Mouse (Mus musculus) heart, postnatal 10 days (tissue): ENCODE measurements around the gene Hspb8. TPM values are rescaled to one million over a fixed set of nuclear protein-coding genes. Genes with fewer than 3 reads are reported as not detected.
A peak's percentile ranks its signal among the peaks of the same experiment; 100 is the strongest.
"Not testable (repeated sequence)": the region's sequence is repeated elsewhere in the genome, so short reads cannot be mapped to it uniquely, and the experiment has no call there.

ENCODE experiments used
- DNase-seq, 2 experiments: peaks; one replicate each; pipeline ENCODE4 v3.0.0; 2021
- intact Hi-C: fragments of 180-260 bp; cut with DNase I; formaldehyde crosslinking; loops from one replicate; pipeline ENCODE4 v1.15.1; 2025
- total RNA-seq, 2 experiments: library from RNA; stranded (reverse); gene quantifications; 2 replicates each; pipeline ENCODE4 v1.2.3; 2021

The Hspb8 gene
- total RNA-seq, 2 experiments from 2014 or later: 155 to 178 TPM

DNA sequence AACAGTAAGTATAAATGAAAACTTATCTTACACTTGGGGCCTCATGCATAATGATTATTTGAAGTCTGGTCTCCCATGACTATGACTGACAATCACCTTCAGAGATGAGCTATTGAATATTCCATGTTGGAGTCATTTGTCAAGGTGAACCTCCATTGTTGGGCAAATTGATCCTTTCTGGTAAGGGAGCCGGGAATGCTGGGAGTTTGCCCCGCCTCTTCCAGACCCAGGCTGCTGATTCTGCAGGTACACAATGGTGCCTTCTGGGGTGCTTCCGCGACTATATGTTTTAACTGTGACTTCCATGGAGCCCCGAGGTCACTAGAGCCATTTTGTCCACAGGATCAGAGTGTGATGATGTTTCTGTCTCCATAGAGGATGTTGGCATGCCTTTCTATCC, 26.6 kb downstream of the Hspb8 start:
- intact Hi-C loops: no loop called here
- DNase-seq: no peak

GRCm38 (mm10) chr5:116392603-116393002, 30.1 kb downstream of the Hspb8 start:
- intact Hi-C loops: no loop called here
- peak; percentile 40 to 44 for DNase-seq

- intact Hi-C loops: loop anchor here (1.0 to 5.0 kb wide), 3 partner anchors 63 to 202 kb away; partner anchors contain the start of gene Srrm4
- DNase-seq: peak; percentile 43 to 60
Observed at GRCm38 (mm10) chr5:116389856-116390542, 32.7 kb downstream of the Hspb8 start.

DNA sequence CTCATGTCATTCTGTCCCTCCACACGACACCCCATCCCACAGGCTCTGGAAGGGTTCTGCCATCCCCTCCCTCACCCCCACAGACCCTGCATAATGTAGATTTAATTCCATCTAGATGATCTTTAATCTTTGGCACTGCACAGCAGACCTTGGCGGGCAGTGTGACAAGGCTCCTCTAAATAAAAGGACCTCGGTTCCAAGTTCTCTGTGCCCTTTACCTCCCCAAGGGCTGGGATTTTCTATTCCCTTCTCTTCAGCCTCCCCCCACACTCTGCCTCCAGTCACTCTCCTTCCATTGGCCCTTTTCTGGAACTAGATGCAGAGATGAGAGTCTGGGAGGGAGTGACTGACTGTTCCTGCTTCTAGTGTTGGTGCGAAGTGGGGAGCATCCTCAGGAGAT, 33.3 kb downstream of the Hspb8 start:
- no peak for DNase-seq
- intact Hi-C loops: loop anchor here (1.0 to 5.0 kb wide), 3 partner anchors 64 to 203 kb away; partner anchors contain the start of gene Srrm4

GRCm38 (mm10) chr5:116387302-116387935, 35.2 kb downstream of the Hspb8 start:
- intact Hi-C loops: loop anchor here (5.0 kb wide), 2 partner anchors 155 to 205 kb away; partner anchors contain the start of gene Srrm4

DNA sequence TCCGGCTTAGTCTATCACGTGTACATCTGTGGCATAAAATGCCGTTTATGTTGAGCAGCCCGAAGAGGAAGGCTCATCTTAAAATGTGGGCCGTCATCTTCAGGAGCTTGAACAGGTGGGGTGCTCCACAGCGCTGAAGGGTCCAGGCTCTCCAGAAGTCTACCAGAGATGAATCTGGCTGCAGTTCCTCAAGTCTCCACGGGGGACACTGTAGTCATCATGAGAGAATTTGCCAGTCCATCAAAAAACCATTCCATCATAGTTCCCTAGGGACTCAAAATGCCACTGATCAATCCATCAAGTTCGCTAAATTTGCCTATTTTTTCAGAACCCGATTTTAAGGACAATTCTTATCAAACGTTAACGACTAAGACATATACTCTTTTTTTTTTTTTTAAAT, 36.6 kb downstream of the Hspb8 start:
- DNase-seq: peak; percentile 58 to 77
- intact Hi-C loops: loop anchor here (1.0 to 5.0 kb wide), 3 partner anchors 90 to 206 kb away; partner anchors contain the start of gene Srrm4

More at GRCm38 (mm10) chr5:116387302-116387935, 35.2 kb downstream of the Hspb8 start:
- DNase-seq: no peak

GRCm38 (mm10) chr5:116382646-116383045, 40.0 kb downstream of the Hspb8 start:
- intact Hi-C loops, DNase-seq: not testable (repeated sequence)

GRCm38 (mm10) chr5:116381726-116382125, 40.9 kb downstream of the Hspb8 start:
- intact Hi-C loops: no loop called here
- DNase-seq: no peak

GRCm38 (mm10) chr5:116381217-116381616, 41.4 kb downstream of the Hspb8 start:
- intact Hi-C loops: no loop called here
- no peak for DNase-seq

GRCm38 (mm10) chr5:116380384-116380783, 42.3 kb downstream of the Hspb8 start:
- no peak for DNase-seq
- intact Hi-C loops: no loop called here

DNA sequence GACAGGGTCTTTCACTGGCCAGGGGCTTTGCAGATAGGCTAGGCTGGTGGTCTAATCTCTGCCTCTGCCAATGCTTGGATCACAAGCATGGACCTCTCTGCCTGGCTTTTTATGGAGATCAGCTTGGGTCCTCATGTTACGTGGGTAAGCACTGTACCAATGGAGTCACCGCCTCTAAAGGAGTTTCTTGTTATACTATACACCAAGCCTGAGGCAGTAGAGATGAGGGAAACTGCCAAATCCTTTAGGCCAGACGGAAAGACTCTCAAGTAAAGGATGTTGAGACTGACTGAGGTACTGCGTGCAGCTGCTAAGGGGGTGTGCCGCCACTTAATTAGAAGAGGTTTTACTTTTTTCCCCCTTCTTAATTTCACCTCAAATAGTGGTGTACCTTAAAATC, 43.8 kb downstream of the Hspb8 start:
- intact Hi-C loops: no loop called here
- DNase-seq: no peak

GRCm38 (mm10) chr5:116367923-116368322, 54.7 kb downstream of the Hspb8 start:
- intact Hi-C loops: no loop called here
- DNase-seq: no peak

DNA sequence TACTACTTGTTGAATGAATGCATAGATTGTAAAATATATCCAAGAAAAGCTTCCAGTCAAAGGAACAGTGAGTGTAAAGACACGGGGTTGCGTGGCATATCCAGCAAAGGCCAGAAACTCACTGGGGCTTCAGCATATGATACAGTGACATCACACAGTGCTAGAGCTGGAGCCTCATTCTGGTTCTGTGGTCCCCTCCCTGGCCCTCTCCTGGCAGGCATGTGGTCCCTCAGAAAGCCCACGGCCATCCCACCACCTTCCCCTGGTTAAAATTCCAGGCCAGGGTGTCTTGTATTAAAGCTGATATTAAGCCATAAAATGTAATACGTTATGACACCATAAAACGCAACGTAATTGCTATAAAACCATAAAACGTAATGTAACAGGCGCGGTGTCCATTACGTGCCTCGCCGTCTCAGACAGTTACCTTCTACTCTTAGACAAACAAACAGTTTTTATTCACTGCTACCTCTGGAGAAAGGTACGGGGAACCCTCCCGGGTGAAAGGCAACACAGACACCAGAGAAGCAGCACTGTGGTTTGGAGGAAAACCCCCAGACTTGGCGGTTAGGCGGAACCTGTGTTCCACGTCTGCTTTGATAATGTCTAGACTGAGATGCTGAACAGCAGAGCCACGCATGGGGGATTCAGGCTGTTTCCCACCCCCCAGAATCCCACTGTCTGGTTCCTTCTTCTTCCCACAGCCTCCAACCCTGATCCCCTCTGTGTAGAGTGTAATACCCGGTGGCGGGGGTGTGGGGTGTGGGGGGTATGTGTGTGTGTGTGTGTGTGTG, 55.6 kb downstream of the Hspb8 start:
- DNase-seq: no peak
- intact Hi-C loops: no loop called here

GRCm38 (mm10) chr5:116361342-116361741, 61.3 kb downstream of the Hspb8 start:
- intact Hi-C loops: no loop called here
- no peak for DNase-seq

GRCm38 (mm10) chr5:116360751-116361150, 61.9 kb downstream of the Hspb8 start:
- intact Hi-C loops: no loop called here
- no peak for DNase-seq

Other genes with a start within 250 kb of the Hspb8 start
- gene Ccdc60, start 133.9 kb downstream of the Hspb8 start, total RNA-seq: not detected
- 1 to 10 TPM; 3.1 to 4.3 TPM for gene Srrm4, start 169.0 kb upstream of the Hspb8 start, total RNA-seq